Mouse (Mus musculus) heart, adult 2 months (tissue): ENCODE data around the gene Fam71f1. TPM values are rescaled to one million over a fixed set of nuclear protein-coding genes. Genes with fewer than 3 reads are reported as not detected.

Source experiments
- DNase-seq, 2 experiments: peaks; one replicate each; pipeline ENCODE4 v3.0.0; 2021
- H3K27ac ChIP-seq: fragments of 200-600 bp; 2 replicates; pipeline ENCODE4 v1.8.1; 2022
- H3K27me3 ChIP-seq: fragments of 200-500 bp; 2 replicates; pipeline ENCODE4 v1.6.1; 2012; ENCODE audit warnings: mild to moderate bottlenecking, low read length, inconsistent platforms, mixed read lengths; ENCODE audit not compliant: control insufficient read depth, insufficient read depth
- H3K36me3 ChIP-seq: fragments of 200-500 bp; 2 replicates; pipeline ENCODE4 v1.6.1; 2012; ENCODE audit warnings: low read length, inconsistent platforms; ENCODE audit not compliant: control insufficient read depth, insufficient read depth
- H3K4me1 ChIP-seq: fragments of 200-500 bp; 2 replicates; pipeline ENCODE4 v1.6.1; 2011; ENCODE audit warnings: low read length; ENCODE audit not compliant: control insufficient read depth, insufficient read depth
- H3K4me3 ChIP-seq: fragments of 200-600 bp; 2 replicates; pipeline ENCODE4 v1.8.1; 2022
- H3K79me2 ChIP-seq: fragments of 200-500 bp; replicated peaks from 2 replicates; pipeline ENCODE4 v1.6.1; 2012; ENCODE audit warnings: mild to moderate bottlenecking, inconsistent platforms, low read length, moderate library complexity, mixed read lengths; ENCODE audit not compliant: control insufficient read depth, insufficient read depth
- H3K9ac ChIP-seq: fragments of 200-500 bp; 2 replicates; pipeline ENCODE4 v1.6.1; 2012; ENCODE audit warnings: low read depth, mild to moderate bottlenecking, control low read depth, inconsistent platforms, low read length, mixed read lengths
- CTCF ChIP-seq: fragments of 200-600 bp; IDR thresholded peaks from 2 replicates; pipeline ENCODE4 v1.8.1; 2022; ENCODE audit warnings: antibody characterized with exemption, mild to moderate bottlenecking, moderate library complexity
- EP300 ChIP-seq: fragments of 200-500 bp; IDR thresholded peaks from 2 replicates; pipeline ENCODE4 v1.6.1; 2011; ENCODE audit warnings: low read depth, low read length, control low read depth; ENCODE audit not compliant: insufficient read depth
- POLR2A ChIP-seq: fragments of 200-500 bp; IDR thresholded peaks from 2 replicates; pipeline ENCODE4 v1.6.1; 2011; ENCODE audit warnings: mild to moderate bottlenecking, low read depth, low read length, control low read depth; ENCODE audit not compliant: insufficient read depth
- WGBS: fragments of 180-500 bp; shearing (Covaris S2); methylation state at CpG from one replicate; pipeline ENCODE4 v1.1.7; 2018; 5-methylcytosine and 5-hydroxymethylcytosine counted together
- intact Hi-C: fragments of 180-260 bp; cut with DNase I; formaldehyde crosslinking; loops from one replicate; pipeline ENCODE4 v1.15.1; 2025
- polyA plus RNA-seq: library from polyadenylated mRNA; depleted of rRNA; stranded (reverse); fragments of >200 nt; gene quantifications from 2 replicates; pipeline ENCODE4 v1.2.3, GENCODE M21; 2012
- total RNA-seq, 2 experiments: library from RNA; stranded (reverse); gene quantifications; 2 replicates each; pipeline ENCODE4 v1.2.3; 2021

Fam71f1 gene
- total and polyA plus RNA-seq, 3 experiments = 0.12 TPM; not detected in 2

GRCm38 (mm10) chr6:29299112-29299511 is 19.8 kb upstream of the Fam71f1 start:
- DNase-seq = no peak
- 23% methylated on average over 2 of the region's 2 CpGs for WGBS

GRCm38 (mm10) chr6:29303251-29303650 is 15.7 kb upstream of the Fam71f1 start:
- Histone ChIP-seq H3K36me3 (no peaks in the 10 kb centered on the region), H3K79me2 (no peaks in the 10 kb centered on the region), H3K4me3 (no peak overlapping the region), H3K9ac (no peak overlapping the region), H3K27me3 (no peaks in the 10 kb centered on the region), H3K27ac (no peak overlapping the region), H3K4me1 (no peaks in the 10 kb centered on the region)
- intact Hi-C loops = no loop called here
- DNase-seq = no peak
- no peak for TF ChIP-seq CTCF
- no peak for TF ChIP-seq POLR2A
- no peak for TF ChIP-seq EP300

More at GRCm38 (mm10) chr6:29299112-29299511, 19.8 kb upstream of the Fam71f1 start:
- Histone ChIP-seq H3K9ac (no peak overlapping the region), H3K4me1 (no peaks in the 10 kb centered on the region), H3K4me3 (no peak overlapping the region), H3K27me3 (no peaks in the 10 kb centered on the region), H3K27ac (no peak overlapping the region), H3K79me2 (no peaks in the 10 kb centered on the region), H3K36me3 (no peaks in the 10 kb centered on the region)
- intact Hi-C loops = no loop called here
- no peak for TF ChIP-seq CTCF
- TF ChIP-seq EP300 = no peak
- TF ChIP-seq POLR2A = no peak

- Histone ChIP-seq H3K4me1 (no peaks in the 10 kb centered on the region), H3K36me3 (no peaks in the 10 kb centered on the region), H3K27me3 (no peaks in the 10 kb centered on the region), H3K9ac (no peak overlapping the region), H3K4me3 (no peak overlapping the region), H3K79me2 (no peaks in the 10 kb centered on the region), H3K27ac (no peak overlapping the region)
- no peak for DNase-seq
- no peak for TF ChIP-seq POLR2A
- TF ChIP-seq CTCF = peak; percentile 52
- 38% methylated on average over 5 of the region's 5 CpGs for WGBS
- intact Hi-C loops = no loop called here
Observed at GRCm38 (mm10) chr6:29303726-29304125, 15.2 kb upstream of the Fam71f1 start.

- H3K4me3 ChIP-seq = no peak overlapping the region
- no peak for TF ChIP-seq EP300
- TF ChIP-seq CTCF = peak; percentile 19; the same call in 1 of the 2 replicates
- H3K4me1 ChIP-seq = no peaks in the 10 kb centered on the region
- intact Hi-C loops = no loop called here
- no peaks in the 10 kb centered on the region for H3K79me2 ChIP-seq
- no peaks in the 10 kb centered on the region for H3K27me3 ChIP-seq
- WGBS = 87% methylated on average over 4 of the region's 4 CpGs
- no peak for DNase-seq
- no peak overlapping the region for H3K9ac ChIP-seq
- H3K27ac ChIP-seq = no peak overlapping the region
- H3K36me3 ChIP-seq = no peaks in the 10 kb centered on the region
Observed at GRCm38 (mm10) chr6:29305462-29305861, 13.5 kb upstream of the Fam71f1 start.

- Histone ChIP-seq H3K79me2 (no peaks in the 10 kb centered on the region), H3K27me3 (no peaks in the 10 kb centered on the region), H3K9ac (no peak overlapping the region), H3K4me1 (no peaks in the 10 kb centered on the region), H3K36me3 (no peaks in the 10 kb centered on the region), H3K4me3 (no peak overlapping the region), H3K27ac (no peak overlapping the region)
- WGBS = 87% methylated on average over 16 of the region's 16 CpGs
- DNase-seq = no peak
- intact Hi-C loops = no loop called here
- TF ChIP-seq CTCF (no peak), POLR2A (no peak), EP300 (no peak)
Observed at GRCm38 (mm10) chr6:29308846-29309605, 9.9 kb upstream of the Fam71f1 start.

- no peak for DNase-seq
- Histone ChIP-seq H3K27me3 (no peaks in the 10 kb centered on the region), H3K9ac (no peak overlapping the region), H3K4me3 (no peak overlapping the region), H3K79me2 (no peaks in the 10 kb centered on the region), H3K4me1 (peaks cover 1% of the 10 kb centered on the region; the same call in 1 of the 2 replicates), H3K27ac (no peak overlapping the region), H3K36me3 (no peaks in the 10 kb centered on the region)
- no peak for TF ChIP-seq POLR2A
- no peak for TF ChIP-seq EP300
- TF ChIP-seq CTCF = no peak
- intact Hi-C loops = no loop called here
- 70% methylated on average over 14 of the region's 14 CpGs for WGBS
Observed at GRCm38 (mm10) chr6:29313690-29314202, 5.2 kb upstream of the Fam71f1 start.
